Mouse (Mus musculus) intestine, embryonic 14.5 days (tissue): ENCODE results near the gene Gpr108. TPM values are rescaled to one million over a fixed set of nuclear protein-coding genes. Genes with fewer than 3 reads are reported as not detected.
A peak's percentile ranks its signal among the peaks of the same experiment; 100 is the strongest.
"Not testable (repeated sequence)": the region's sequence is repeated elsewhere in the genome, so short reads cannot be mapped to it uniquely, and the experiment has no call there.

Source experiments
- ATAC-seq: fragments of 200-750 bp; cut with Nextera tagmentation; replicated peaks from 2 replicates; pipeline ENCODE4 v1.8.0; 2017; ENCODE audit warnings: low read depth, moderate number of reproducible peaks, moderate TSS enrichment, moderate library complexity; ENCODE audit not compliant: low FRiP score, low TSS enrichment
- DNase-seq: peaks from one replicate; pipeline ENCODE4 v3.0.0-alpha.2; 2018; ENCODE audit warnings: low spot score
- H3K27ac ChIP-seq: fragments of 300-500 bp; sonication (generic); 2 replicates; pipeline ENCODE4 v1.5.1; 2014; ENCODE audit warnings: low read depth, mild to moderate bottlenecking, control low read depth
- H3K27me3 ChIP-seq: fragments of 300-500 bp; sonication (generic); replicated peaks from 2 replicates; pipeline ENCODE4 v1.6.1; 2014; ENCODE audit warnings: low read length, control low read depth; ENCODE audit not compliant: control insufficient read depth, insufficient read depth
- H3K36me3 ChIP-seq: fragments of 300-500 bp; sonication (generic); 2 replicates; pipeline ENCODE4 v1.6.1; 2014; ENCODE audit warnings: low read length, control low read depth; ENCODE audit not compliant: control insufficient read depth, insufficient read depth
- H3K4me1 ChIP-seq: fragments of 300-500 bp; sonication (generic); replicated peaks from 2 replicates; pipeline ENCODE4 v1.6.1; 2014; ENCODE audit warnings: low read length, control low read depth, mixed read lengths; ENCODE audit not compliant: control insufficient read depth, insufficient read depth
- H3K4me2 ChIP-seq: fragments of 300-500 bp; sonication (generic); 2 replicates; pipeline ENCODE4 v1.6.1; 2014; ENCODE audit warnings: low read length
- H3K4me3 ChIP-seq: fragments of 300-500 bp; sonication (generic); 2 replicates; pipeline ENCODE4 v1.5.1; 2014; ENCODE audit warnings: low read depth, low read length, control low read depth, mixed read lengths
- H3K9ac ChIP-seq: fragments of 300-500 bp; sonication (generic); 2 replicates; pipeline ENCODE4 v1.6.1; 2014; ENCODE audit warnings: mild to moderate bottlenecking, low read length
- H3K9me3 ChIP-seq: fragments of 300-500 bp; sonication (generic); 2 replicates; pipeline ENCODE4 v1.6.1; 2016; ENCODE audit warnings: low read length, control low read depth; ENCODE audit not compliant: control insufficient read depth
- WGBS: fragments of 180-500 bp; shearing (Covaris S2); extraction: QIAGEN DNeasy Blood & Tissue Kit; methylation state at CpG from one replicate; pipeline ENCODE4 v1.1.7; 2014; 5-methylcytosine and 5-hydroxymethylcytosine counted together
- polyA plus RNA-seq: library from polyadenylated mRNA; unstranded; fragments of >200 nt; fragmentation: Nextera tagmentation; extraction: Ambion mirVana; gene quantifications from 2 replicates; pipeline ENCODE4 v1.2.1, GENCODE M21; 2014

The Gpr108 gene
- polyA plus RNA-seq, 1 experiment from 2014 or later: 37.1 TPM

DNA sequence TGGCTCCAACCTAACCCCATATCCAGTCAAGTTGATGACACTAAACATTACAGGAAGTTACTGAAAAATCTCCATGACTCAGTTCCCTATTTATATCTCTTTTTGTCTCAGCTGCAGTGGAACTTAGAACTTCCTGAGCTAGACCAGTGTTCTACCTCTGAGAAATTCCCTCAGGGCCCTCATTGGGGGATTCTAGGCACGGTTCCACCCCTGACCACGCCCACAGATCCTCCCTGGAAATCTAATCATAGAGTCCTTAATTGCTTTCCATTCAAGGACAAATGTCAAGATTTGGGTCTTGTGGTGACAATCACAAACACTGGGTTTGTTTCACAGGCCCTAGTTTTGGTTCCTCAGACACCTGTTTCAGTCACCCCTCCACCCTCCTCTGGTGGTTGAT lies 36.8 kb upstream of the Gpr108 start:
- WGBS: 66% methylated on average over 2 of the region's 2 CpGs
- no peak for ATAC-seq

DNA sequence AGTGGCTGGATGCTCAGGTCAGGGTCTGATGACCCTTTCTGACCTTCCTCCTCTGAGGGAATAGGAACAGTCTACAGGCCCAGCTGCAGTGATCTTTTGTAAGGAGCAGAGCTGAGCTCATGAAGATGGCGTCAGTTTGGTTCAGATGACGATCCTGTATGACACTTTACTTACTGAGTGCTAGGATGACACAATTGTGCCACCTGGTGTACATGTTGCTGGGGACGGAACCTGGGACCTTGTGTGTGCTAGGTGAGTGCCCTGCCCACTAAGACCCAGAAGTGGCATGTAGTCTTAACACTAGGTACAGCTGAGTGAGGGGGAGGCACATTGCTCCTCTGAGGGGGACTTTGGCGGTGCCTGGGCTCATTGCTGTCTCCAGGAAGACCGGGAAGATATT lies 35.7 kb upstream of the Gpr108 start:
- no peak for ATAC-seq
- WGBS: 71% methylated on average over 5 of the region's 5 CpGs
- no peak overlapping the region for H3K27ac ChIP-seq

More for the DNA sequence above, 36.8 kb upstream of the Gpr108 start:
- Histone ChIP-seq H3K36me3 (no peaks in the 10 kb centered on the region), H3K4me3 (no peak overlapping the region), H3K4me1 (no peaks in the 10 kb centered on the region), H3K9ac (no peak overlapping the region), H3K27me3 (no peaks in the 10 kb centered on the region), H3K27ac (no peak overlapping the region), H3K9me3 (no peaks in the 10 kb centered on the region), H3K4me2 (no peak overlapping the region)
- no peak for DNase-seq

DNA sequence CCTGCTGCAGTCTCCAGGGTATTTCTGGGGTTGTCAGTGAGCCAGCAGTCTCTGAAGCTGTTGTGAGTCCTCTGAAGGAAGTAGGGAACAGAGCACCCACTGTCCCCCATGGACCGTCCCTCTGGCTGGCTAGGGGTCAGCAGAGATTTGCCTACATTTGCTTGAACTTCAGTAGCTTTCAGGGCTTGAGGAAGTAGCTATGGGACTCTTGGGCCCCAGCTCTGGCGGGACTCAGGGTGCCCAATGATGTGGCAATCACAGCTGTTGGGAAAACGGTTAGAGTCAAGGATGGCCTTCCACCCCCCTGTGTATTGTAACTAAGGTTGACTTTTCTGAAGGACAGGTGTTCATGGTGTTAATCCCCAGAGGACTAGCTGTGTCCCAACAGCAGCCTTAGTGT lies 32.2 kb upstream of the Gpr108 start:
- H3K4me2 ChIP-seq: no peak overlapping the region
- H3K27me3 ChIP-seq: peaks cover 8% of the 10 kb centered on the region; the same call in 1 of the 2 replicates
- no peak overlapping the region for H3K4me3 ChIP-seq
- ATAC-seq: no peak
- H3K9ac ChIP-seq: no peak overlapping the region
- WGBS: 74% methylated on average over 3 of the region's 3 CpGs
- H3K9me3 ChIP-seq: no peaks in the 10 kb centered on the region
- H3K36me3 ChIP-seq: no peaks in the 10 kb centered on the region
- DNase-seq: no peak
- H3K4me1 ChIP-seq: peaks cover 7% of the 10 kb centered on the region
- H3K27ac ChIP-seq: no peak overlapping the region

More for the DNA sequence above, 35.7 kb upstream of the Gpr108 start:
- Histone ChIP-seq H3K9me3 (no peaks in the 10 kb centered on the region), H3K4me3 (no peak overlapping the region), H3K27me3 (no peaks in the 10 kb centered on the region), H3K36me3 (no peaks in the 10 kb centered on the region), H3K9ac (no peak overlapping the region), H3K4me1 (no peaks in the 10 kb centered on the region), H3K4me2 (no peak overlapping the region)
- DNase-seq: no peak

DNA sequence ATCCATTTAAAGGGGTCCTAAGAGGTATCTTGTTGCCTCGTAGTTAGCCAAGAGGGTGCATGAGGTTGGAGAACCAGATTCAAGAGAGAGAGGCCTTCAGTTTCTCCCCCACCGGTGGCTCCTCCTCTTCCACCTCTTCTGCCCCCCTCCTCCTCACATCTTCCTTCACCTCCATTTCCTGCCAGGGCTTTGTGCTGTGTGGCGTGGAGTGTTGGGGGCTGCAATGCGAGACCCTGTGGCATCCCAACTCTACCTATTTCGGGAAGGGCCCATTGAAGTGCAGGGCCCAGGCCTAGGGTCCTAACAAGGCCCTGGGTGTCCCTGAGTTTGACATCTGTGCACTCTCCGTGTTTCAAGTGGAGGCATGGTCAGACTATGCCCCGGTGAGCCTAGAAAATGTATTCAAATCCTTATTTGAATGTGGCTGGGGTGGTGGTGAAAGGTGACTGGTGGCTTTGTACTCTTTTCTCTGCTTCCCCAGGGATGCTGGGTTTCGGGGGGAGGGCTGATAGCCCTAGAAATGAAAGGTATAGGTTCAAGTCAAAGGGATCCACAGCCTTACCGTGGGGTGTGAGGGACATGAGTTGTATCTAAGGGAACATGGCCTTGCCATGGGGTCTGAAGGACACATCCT lies 31.5 kb upstream of the Gpr108 start:
- Histone ChIP-seq H3K4me3 (no peak overlapping the region), H3K4me1 (peaks cover 7% of the 10 kb centered on the region), H3K9ac (no peak overlapping the region), H3K36me3 (no peaks in the 10 kb centered on the region), H3K4me2 (no peak overlapping the region), H3K27ac (no peak overlapping the region), H3K9me3 (no peaks in the 10 kb centered on the region), H3K27me3 (peaks cover 13% of the 10 kb centered on the region)
- ATAC-seq (no peak), DNase-seq (no peak)
- WGBS: 53% methylated on average over 9 of the region's 9 CpGs

DNA sequence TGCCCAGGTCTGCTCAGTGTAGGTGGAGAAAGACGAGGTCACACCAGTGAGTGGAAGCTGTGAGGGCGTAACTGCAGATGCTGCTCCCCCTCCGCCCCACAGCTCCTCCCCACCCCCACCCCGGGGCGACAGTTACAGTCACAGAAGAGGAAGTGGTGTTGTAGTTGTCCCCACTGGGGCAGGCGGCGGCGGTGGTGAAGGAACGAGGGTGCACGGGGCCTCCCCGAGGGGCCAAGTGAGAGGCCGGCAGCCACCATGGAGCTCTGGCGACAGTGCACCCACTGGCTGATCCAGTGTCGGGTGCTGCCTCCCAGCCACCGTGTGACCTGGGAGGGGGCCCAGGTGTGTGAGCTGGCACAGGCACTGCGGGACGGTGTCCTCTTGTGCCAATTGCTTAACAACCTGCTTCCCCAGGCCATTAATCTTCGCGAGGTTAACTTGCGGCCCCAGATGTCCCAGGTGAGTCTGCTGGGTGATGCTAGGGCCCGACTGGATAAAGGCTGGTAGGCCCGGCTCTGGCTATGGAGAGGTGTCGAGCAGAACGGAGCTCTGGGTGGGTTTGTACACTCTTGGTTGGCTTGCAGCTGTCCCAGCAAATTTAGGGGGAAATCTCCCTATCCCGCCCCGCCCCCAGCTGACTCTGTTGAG lies 30.8 kb upstream of the Gpr108 start, which contains the start of gene Vav1:
Vav1 (plus strand) TSS at position 158 of the 648 bp plus-strand sequence.
- 67% methylated on average over 24 of the region's 26 CpGs for WGBS
- H3K27me3 ChIP-seq: peaks cover 18% of the 10 kb centered on the region
- DNase-seq (no peak), ATAC-seq (no peak)
- no peaks in the 10 kb centered on the region for H3K36me3 ChIP-seq
- no peak within 1 kb of the TSS for H3K9ac ChIP-seq
- no peak within 1 kb of the TSS for H3K4me2 ChIP-seq
- no peak within 1 kb of the TSS for H3K4me3 ChIP-seq
- H3K9me3 ChIP-seq: no peaks in the 10 kb centered on the region
- no peak within 1 kb of the TSS for H3K27ac ChIP-seq
- peaks cover 7% of the 10 kb centered on the region for H3K4me1 ChIP-seq

DNA sequence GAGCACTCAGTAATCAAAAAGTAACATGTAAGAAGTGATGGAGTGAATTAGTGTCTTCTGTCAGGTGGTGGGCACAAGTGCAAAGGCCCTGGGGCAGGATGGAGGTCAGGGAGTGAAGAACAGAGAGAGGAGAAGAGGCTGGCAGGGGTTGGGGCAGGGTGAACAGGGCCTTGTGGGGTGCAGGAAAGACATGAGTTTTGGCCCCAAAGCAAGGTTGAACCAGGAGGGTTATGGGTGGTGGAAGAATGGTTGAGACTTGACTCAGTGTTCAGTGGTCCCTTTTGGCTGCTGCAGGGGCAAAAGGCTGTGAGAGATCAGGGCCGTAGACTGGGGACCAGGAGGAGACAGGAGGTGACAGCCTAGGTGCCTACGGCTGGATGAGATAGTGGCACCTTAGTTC lies 30.3 kb upstream of the Gpr108 start:
- 86% methylated on average over 2 of the region's 2 CpGs for WGBS
- Histone ChIP-seq H3K27me3 (peaks cover 21% of the 10 kb centered on the region), H3K4me3 (no peak overlapping the region), H3K4me1 (peaks cover 7% of the 10 kb centered on the region), H3K4me2 (no peak overlapping the region), H3K9ac (no peak overlapping the region), H3K9me3 (no peaks in the 10 kb centered on the region), H3K27ac (no peak overlapping the region), H3K36me3 (no peaks in the 10 kb centered on the region)
- DNase-seq (no peak), ATAC-seq (no peak)

DNA sequence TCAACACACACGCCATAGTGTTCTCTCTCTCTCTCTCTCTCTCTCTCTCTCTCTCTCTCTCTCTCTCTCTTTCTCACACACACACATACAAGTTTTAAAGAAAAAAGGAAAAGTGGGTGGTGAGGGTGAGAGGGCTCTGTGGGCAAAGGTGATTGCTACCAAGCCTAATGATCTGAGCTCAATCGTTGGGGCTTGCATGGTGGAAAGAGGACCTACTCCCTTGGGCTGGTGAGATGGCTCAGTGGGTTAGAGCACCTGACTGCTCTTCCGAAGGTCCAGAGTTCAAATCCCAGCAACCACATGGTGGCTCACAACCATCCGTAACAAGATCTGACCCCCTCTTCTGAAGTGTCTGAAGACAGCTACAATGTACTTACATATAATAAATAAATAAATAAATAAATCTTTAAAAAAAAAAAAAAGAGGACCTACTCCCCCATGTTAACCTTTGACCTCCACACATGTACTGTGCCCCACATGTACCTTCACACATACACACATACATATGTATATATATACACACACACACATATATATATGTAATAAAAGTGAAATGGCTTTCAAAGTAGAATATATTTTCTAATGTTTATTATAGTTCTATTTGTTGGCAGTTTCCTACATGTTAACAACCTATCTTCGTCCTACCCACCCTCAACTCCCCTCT lies 29.5 kb upstream of the Gpr108 start:
- H3K4me3 ChIP-seq, ATAC-seq, H3K4me2 ChIP-seq, DNase-seq, H3K4me1 ChIP-seq, H3K27ac ChIP-seq, H3K9ac ChIP-seq, H3K9me3 ChIP-seq, H3K36me3 ChIP-seq: not testable (repeated sequence)
- H3K27me3 ChIP-seq: peaks cover 21% of the 10 kb centered on the region
- 79% methylated on average over 4 of the region's 5 CpGs for WGBS

DNA sequence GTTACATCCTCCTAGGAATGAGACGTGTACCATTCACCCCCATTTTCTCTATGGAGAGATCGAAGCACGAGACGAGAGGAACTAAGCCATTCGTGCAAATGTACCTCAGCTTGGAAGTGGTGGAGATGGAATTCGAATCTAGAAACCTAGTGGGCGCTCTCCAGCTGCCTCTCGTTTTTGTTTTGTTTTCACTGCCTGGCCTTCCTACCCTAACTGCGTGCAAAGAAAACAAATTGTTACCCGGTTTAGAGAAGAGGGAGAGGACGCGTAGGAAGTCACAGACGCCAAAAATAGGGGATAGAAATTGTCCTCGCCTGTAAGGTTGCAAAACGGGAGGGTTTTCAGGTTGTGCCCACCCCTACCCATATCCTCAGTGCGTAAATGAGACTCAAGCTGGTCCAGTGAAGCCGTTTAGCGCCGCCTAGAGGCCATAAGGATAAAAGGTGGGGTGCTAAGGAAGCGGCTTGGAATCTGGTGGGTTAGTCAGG lies 28.4 kb upstream of the Gpr108 start:
- Histone ChIP-seq H3K4me3 (peak overlapping the region; percentile 45), H3K27ac (no peak overlapping the region), H3K36me3 (no peaks in the 10 kb centered on the region), H3K9ac (no peak overlapping the region; the same call in 1 of the 2 replicates), H3K27me3 (peaks cover 21% of the 10 kb centered on the region), H3K4me2 (peak overlapping the region; percentile 81), H3K4me1 (peaks cover 7% of the 10 kb centered on the region), H3K9me3 (no peaks in the 10 kb centered on the region)
- peak; percentile 81 for DNase-seq
- 1% methylated on average over 20 of the region's 20 CpGs for WGBS
- ATAC-seq: no peak; the same call in 1 of the 2 replicates
